Mouse (Mus musculus) leukemia stem cell, adult 10-12 weeks (primary cell): ENCODE data around the gene Angel2. TPM values are rescaled to one million over a fixed set of nuclear protein-coding genes. Genes with fewer than 3 reads are reported as not detected.

Experiments used
- polyA plus RNA-seq: library from polyadenylated mRNA; stranded (reverse); fragments of >175 nt; gene quantifications from 2 replicates; pipeline ENCODE4 v1.2.3, GENCODE M21; 2012; ENCODE audit warnings: low replicate concordance

Gene Angel2
- 7.3 and 7.5 TPM in 2 replicates for polyA plus RNA-seq

GRCm38 (mm10) chr1:190924812-190925211 lies at the start of gene Angel2:
Gene Angel2 (plus strand): TSS chr1:190925112.

GRCm38 (mm10) chr1:190911415-190912123 lies 13.3 kb upstream of the Angel2 start, which contains the start of gene Rps6kc1:
Gene Rps6kc1 (minus strand): TSS chr1:190911770.

DNA sequence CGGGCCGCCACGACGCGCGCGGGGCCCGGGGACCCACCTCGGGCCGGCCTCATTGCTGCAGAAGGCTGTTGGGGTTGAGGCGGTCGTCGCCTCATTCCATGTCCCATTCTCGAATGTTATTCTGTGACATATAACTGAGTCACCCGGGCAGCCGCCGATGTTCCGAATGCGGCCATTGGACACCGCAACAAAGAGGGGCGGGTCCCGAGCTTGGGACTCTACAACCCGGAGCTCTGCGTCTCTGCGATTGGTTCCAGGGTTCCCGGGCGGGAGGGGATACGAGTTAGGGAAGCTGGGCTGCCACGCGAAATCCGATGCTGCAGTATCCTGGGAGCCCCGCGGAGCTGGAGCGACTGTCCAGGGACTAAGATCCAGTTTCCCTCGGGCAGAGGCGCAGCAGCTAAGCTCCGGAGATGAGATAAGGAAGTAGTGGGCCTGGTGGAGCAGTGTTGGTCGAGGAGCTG lies 54.2 kb downstream of the Angel2 start, which contains the start of gene Vash2:
TSS of gene Vash2 (minus strand) at position 197 of the 464 bp plus-strand sequence.

Other genes with a start within 250 kb of the Angel2 start
- gene Rps6kc1, start 13.3 kb upstream of the Angel2 start, polyA plus RNA-seq = 12.5 and 17.5 TPM in 2 replicates
- 0.77 and 1.3 TPM in 2 replicates for gene Vash2, start 54.2 kb downstream of the Angel2 start, polyA plus RNA-seq
- gene Flvcr1, start 101.0 kb downstream of the Angel2 start, polyA plus RNA-seq = 24.0 and 28.2 TPM in 2 replicates
- not detected in 2 replicates for gene Spata45, start 111.5 kb downstream of the Angel2 start, polyA plus RNA-seq
- 0.20 and 0.52 TPM in 2 replicates for gene Tatdn3, start 137.8 kb downstream of the Angel2 start, polyA plus RNA-seq
- gene Nsl1, start 137.9 kb downstream of the Angel2 start, polyA plus RNA-seq = 8.4 and 9.4 TPM in 2 replicates
- gene Batf3, start 172.7 kb downstream of the Angel2 start, polyA plus RNA-seq = 5.5 and 11.2 TPM in 2 replicates
- gene Fam71a, start 239.7 kb downstream of the Angel2 start, polyA plus RNA-seq = not detected in 2 replicates